Mouse (Mus musculus) lung, postnatal 0 days (tissue): ENCODE results near the gene Eml1. TPM values are rescaled to one million over a fixed set of nuclear protein-coding genes. Genes with fewer than 3 reads are reported as not detected.

Source experiments
- ATAC-seq: fragments of 200-750 bp; cut with Nextera tagmentation; 2 replicates; pipeline ENCODE4 v1.8.0; 2017; ENCODE audit warnings: moderate library complexity
- DNase-seq: peaks from one replicate; pipeline ENCODE4 v3.0.0-alpha.2; 2016; ENCODE audit warnings: low spot score
- H3K27ac ChIP-seq: fragments of 300-500 bp; sonication (generic); 2 replicates; pipeline ENCODE4 v1.5.1; 2014; ENCODE audit warnings: antibody characterized with exemption, mild to moderate bottlenecking, low read length, mixed read lengths
- H3K27me3 ChIP-seq: fragments of 300-500 bp; sonication (generic); replicated peaks from 2 replicates; pipeline ENCODE4 v1.6.1; 2014; ENCODE audit warnings: low read length, mixed read lengths; ENCODE audit not compliant: insufficient read depth
- H3K36me3 ChIP-seq: fragments of 300-500 bp; sonication (generic); 2 replicates; pipeline ENCODE4 v1.6.1; 2014; ENCODE audit warnings: low read length, mixed read lengths; ENCODE audit not compliant: insufficient read depth
- H3K4me1 ChIP-seq: fragments of 300-500 bp; sonication (generic); 2 replicates; pipeline ENCODE4 v1.6.1; 2014; ENCODE audit warnings: antibody characterized with exemption, low read depth, low read length, mixed read lengths; ENCODE audit not compliant: insufficient read depth
- H3K4me2 ChIP-seq: fragments of 300-500 bp; sonication (generic); replicated peaks from 2 replicates; pipeline ENCODE4 v1.6.1; 2014; ENCODE audit warnings: low read depth, mild to moderate bottlenecking, low read length, moderate library complexity, mixed read lengths
- H3K4me3 ChIP-seq: fragments of 300-500 bp; sonication (generic); 2 replicates; pipeline ENCODE4 v1.5.1; 2014; ENCODE audit warnings: low read depth, low read length
- H3K9ac ChIP-seq: fragments of 300-500 bp; sonication (generic); replicated peaks from 2 replicates; pipeline ENCODE4 v1.6.1; 2014; ENCODE audit warnings: low read depth, mild to moderate bottlenecking
- H3K9me3 ChIP-seq: fragments of 300-500 bp; sonication (generic); 2 replicates; pipeline ENCODE4 v1.6.1; 2016; ENCODE audit warnings: low read length, mixed read lengths
- CTCF ChIP-seq: IDR thresholded peaks from 2 replicates; pipeline ENCODE4 v1.5.1; 2016; ENCODE audit warnings: antibody characterized with exemption, mild to moderate bottlenecking
- EP300 ChIP-seq: IDR thresholded peaks from 2 replicates; pipeline ENCODE4 v1.6.1; 2016; ENCODE audit warnings: antibody characterized with exemption, mild to moderate bottlenecking, control low read depth
- WGBS: fragments of 180-500 bp; shearing (Covaris S2); extraction: QIAGEN DNeasy Blood & Tissue Kit; methylation state at CpG from one replicate; pipeline ENCODE4 v1.1.7; 2014; 5-methylcytosine and 5-hydroxymethylcytosine counted together
- polyA plus RNA-seq: library from polyadenylated mRNA; unstranded; fragments of >200 nt; fragmentation: Nextera tagmentation; extraction: Ambion mirVana; gene quantifications from 2 replicates; pipeline ENCODE4 v1.2.1, GENCODE M21; 2015

The Eml1 gene
- polyA plus RNA-seq, 1 experiment from 2014 or later = 55.0 TPM

DNA sequence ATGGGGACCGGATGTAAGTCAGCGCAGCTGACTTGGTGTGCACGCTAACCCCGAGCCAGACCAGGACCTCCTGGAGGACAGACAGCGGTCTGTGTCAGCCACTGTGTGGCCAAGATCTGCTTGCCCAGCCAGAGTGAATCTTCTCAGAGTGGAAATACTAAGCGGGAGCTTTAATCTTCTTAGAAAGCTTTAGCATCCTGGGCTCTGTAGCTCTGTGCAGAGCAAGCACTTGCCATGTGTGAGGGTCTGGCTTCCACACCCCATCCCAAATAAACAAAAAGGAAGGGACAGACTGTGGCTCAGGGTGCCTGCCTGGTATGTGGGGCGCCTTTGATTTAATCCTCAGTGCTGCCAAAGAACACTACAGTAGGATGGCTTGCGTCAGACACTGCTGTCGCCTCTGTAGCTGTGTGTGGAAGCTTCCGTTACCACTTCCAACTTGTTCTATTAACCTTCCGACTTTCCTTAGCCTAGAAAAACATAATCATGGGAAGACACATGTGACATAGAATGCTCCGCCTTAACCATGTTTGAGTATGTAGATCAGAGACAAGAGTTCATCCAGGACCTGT is 64.8 kb downstream of the Eml1 start:
- no peak overlapping the region for H3K4me2 ChIP-seq
- H3K4me1 ChIP-seq = 0 out of 2 replicates have a peak, but pooled peaks cover 3% of the 10 kb centered on the region
- ATAC-seq = peak; percentile 43
- peak; percentile 72 for DNase-seq
- H3K4me3 ChIP-seq = no peak overlapping the region
- H3K36me3 ChIP-seq = no peaks in the 10 kb centered on the region
- H3K9me3 ChIP-seq = no peaks in the 10 kb centered on the region
- no peaks in the 10 kb centered on the region for H3K27me3 ChIP-seq
- peak overlapping the region; percentile 72 for H3K27ac ChIP-seq
- H3K9ac ChIP-seq = no peak overlapping the region
- 57% methylated on average over 12 of the region's 12 CpGs for WGBS
- TF ChIP-seq EP300 = no peak

- TF ChIP-seq CTCF = no peak
- TF ChIP-seq EP300 = no peak
- 0 out of 2 replicates have a peak, but pooled peaks cover 3% of the 10 kb centered on the region for H3K4me1 ChIP-seq
- ATAC-seq = peak; percentile 61
- H3K27me3 ChIP-seq = no peaks in the 10 kb centered on the region
- no peak overlapping the region for H3K9ac ChIP-seq
- no peaks in the 10 kb centered on the region for H3K36me3 ChIP-seq
- DNase-seq = peak; percentile 83
- H3K4me3 ChIP-seq = no peak overlapping the region
- H3K4me2 ChIP-seq = 0 out of 2 replicates have a peak overlapping the region, but pooled peaks have one; percentile 15
- no peaks in the 10 kb centered on the region for H3K9me3 ChIP-seq
- WGBS = 49% methylated on average over 24 of the region's 24 CpGs
- peak overlapping the region; percentile 72 for H3K27ac ChIP-seq
Measured at GRCm38 (mm10) chr12:108436029-108436923, 65.5 kb downstream of the Eml1 start.

DNA sequence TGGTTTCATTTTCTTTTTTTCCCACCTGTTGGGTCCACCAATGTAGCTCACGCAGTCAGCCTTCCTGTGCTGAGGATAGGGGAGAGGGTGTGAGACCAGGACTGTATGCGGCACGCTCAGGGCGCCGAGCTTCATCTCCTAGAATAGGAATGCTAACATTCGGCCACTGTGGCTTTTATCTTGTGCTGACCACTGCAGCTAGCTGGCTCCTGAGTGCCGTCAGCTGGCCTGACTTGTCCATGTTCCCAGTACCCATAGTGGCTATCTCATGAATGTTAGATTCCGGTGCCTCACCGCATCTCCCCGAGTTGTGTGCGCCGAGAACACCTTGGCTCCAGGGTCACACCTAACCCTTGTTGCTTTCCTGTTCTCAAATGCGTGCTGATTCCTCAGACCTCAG is 66.7 kb downstream of the Eml1 start:
- DNase-seq (no peak), ATAC-seq (no peak)
- no peaks in the 10 kb centered on the region for H3K9me3 ChIP-seq
- no peaks in the 10 kb centered on the region for H3K27me3 ChIP-seq
- no peak overlapping the region for H3K9ac ChIP-seq
- no peak overlapping the region for H3K4me3 ChIP-seq
- H3K4me1 ChIP-seq = 0 out of 2 replicates have a peak, but pooled peaks cover 3% of the 10 kb centered on the region
- H3K36me3 ChIP-seq = no peaks in the 10 kb centered on the region
- TF ChIP-seq EP300 (no peak), CTCF (no peak)
- H3K27ac ChIP-seq = peak overlapping the region; percentile 80
- no peak overlapping the region for H3K4me2 ChIP-seq
- 75% methylated on average over 13 of the region's 13 CpGs for WGBS

DNA sequence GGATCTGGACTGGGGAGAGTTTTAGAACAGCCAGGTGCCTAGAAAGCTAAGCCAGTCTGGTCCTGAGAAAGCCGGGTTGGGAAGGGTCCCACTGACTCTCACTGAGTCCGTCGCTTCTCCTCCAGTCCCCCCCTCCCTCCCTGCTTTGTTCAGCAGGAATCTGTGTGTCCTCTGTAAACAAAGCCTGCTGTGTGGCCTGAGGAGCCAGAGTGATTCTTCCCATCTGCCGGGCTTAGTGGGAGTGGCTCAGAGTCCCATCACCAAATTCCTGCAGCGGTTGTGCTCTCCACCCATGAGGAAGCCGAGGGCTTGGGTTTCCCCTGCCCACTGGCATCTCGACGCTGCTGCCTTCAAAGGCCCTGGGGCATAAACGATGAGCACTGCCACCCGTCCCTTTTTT is 72.5 kb downstream of the Eml1 start:
- H3K4me3 ChIP-seq = no peak overlapping the region
- H3K36me3 ChIP-seq = no peaks in the 10 kb centered on the region
- 0 out of 2 replicates have a peak, but pooled peaks cover 3% of the 10 kb centered on the region for H3K4me1 ChIP-seq
- 0 out of 2 replicates have a peak overlapping the region, but pooled peaks have one; percentile 11 for H3K4me2 ChIP-seq
- no peaks in the 10 kb centered on the region for H3K27me3 ChIP-seq
- WGBS = 9% methylated on average over 10 of the region's 10 CpGs
- peak overlapping the region; percentile 59 for H3K27ac ChIP-seq
- DNase-seq (peak; percentile 83), ATAC-seq (peak; percentile 83)
- no peaks in the 10 kb centered on the region for H3K9me3 ChIP-seq
- H3K9ac ChIP-seq = no peak overlapping the region
- TF ChIP-seq EP300 (no peak), CTCF (no peak)

DNA sequence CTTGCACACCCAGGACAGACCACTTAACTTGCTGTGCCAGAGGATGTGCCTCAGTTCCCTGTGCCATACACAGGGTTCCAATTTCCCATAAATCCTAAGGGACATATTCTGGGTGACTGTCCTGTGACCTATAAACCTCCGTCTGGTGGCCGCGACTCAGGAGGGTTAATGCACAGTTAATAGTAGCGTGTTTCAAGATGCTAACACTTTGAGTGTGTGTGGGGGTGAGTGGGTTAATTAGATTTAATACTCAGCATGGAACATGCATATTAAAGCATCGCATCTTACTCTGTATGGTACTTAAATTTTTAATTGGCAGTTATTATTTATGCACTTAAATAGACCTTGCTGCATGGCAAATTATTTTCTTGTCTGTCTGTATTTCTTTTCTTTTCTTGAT is 73.0 kb downstream of the Eml1 start:
- Histone ChIP-seq H3K36me3 (no peaks in the 10 kb centered on the region), H3K27ac (no peak overlapping the region), H3K4me1 (0 out of 2 replicates have a peak, but pooled peaks cover 3% of the 10 kb centered on the region), H3K9ac (no peak overlapping the region), H3K4me2 (0 out of 2 replicates have a peak overlapping the region, but pooled peaks have one; percentile 11), H3K9me3 (no peaks in the 10 kb centered on the region), H3K4me3 (no peak overlapping the region), H3K27me3 (no peaks in the 10 kb centered on the region)
- no peak for TF ChIP-seq EP300
- TF ChIP-seq CTCF = no peak
- WGBS = 66% methylated on average over 5 of the region's 5 CpGs
- no peak for DNase-seq
- ATAC-seq = no peak
